Mouse (Mus musculus) small intestine, adult 2 months (tissue): Measurements from ENCODE around the gene Fiz1. TPM values are rescaled to one million over a fixed set of nuclear protein-coding genes. Genes with fewer than 3 reads are reported as not detected.
"Not testable (repeated sequence)": the region's sequence is repeated elsewhere in the genome, so short reads cannot be mapped to it uniquely, and the experiment has no call there.

Experiments used
- H3K27ac ChIP-seq: fragments of 200-500 bp; 2 replicates; pipeline ENCODE4 v1.5.1; 2012; ENCODE audit warnings: low read depth, low read length, control low read depth, inconsistent platforms; ENCODE audit not compliant: insufficient read depth
- H3K27me3 ChIP-seq: fragments of 200-500 bp; 2 replicates; pipeline ENCODE4 v1.6.1; 2012; ENCODE audit warnings: mild to moderate bottlenecking, moderate library complexity, low read length, inconsistent platforms; ENCODE audit not compliant: control insufficient read depth, insufficient read depth
- H3K36me3 ChIP-seq: fragments of 200-500 bp; 2 replicates; pipeline ENCODE4 v1.6.1; 2012; ENCODE audit warnings: mild to moderate bottlenecking, low read length, control low read depth, inconsistent platforms; ENCODE audit not compliant: control insufficient read depth, insufficient read depth
- H3K4me1 ChIP-seq: fragments of 200-500 bp; 2 replicates; pipeline ENCODE4 v1.6.1; 2012; ENCODE audit warnings: low read length, inconsistent platforms, mixed read lengths; ENCODE audit not compliant: control insufficient read depth, insufficient read depth, insufficient read length
- H3K4me3 ChIP-seq: fragments of 200-500 bp; 2 replicates; pipeline ENCODE4 v1.5.1; 2012; ENCODE audit warnings: low read depth, mild to moderate bottlenecking, control low read depth, inconsistent platforms, low read length, moderate library complexity
- CTCF ChIP-seq: fragments of 200-500 bp; IDR thresholded peaks from 2 replicates; pipeline ENCODE4 v1.5.1; 2012; ENCODE audit warnings: low read depth, mild to moderate bottlenecking, control low read depth, inconsistent platforms, low read length, moderate library complexity, mixed read lengths; ENCODE audit not compliant: insufficient replicate concordance, insufficient read length; ENCODE audit errors: extremely low read depth
- POLR2A ChIP-seq: fragments of 200-500 bp; IDR thresholded peaks from 2 replicates; pipeline ENCODE4 v1.6.1; 2012; ENCODE audit warnings: low read depth, mild to moderate bottlenecking, control low read depth, inconsistent platforms, low read length, moderate library complexity
- WGBS: fragments of 180-500 bp; shearing (Covaris S2); methylation state at CpG from one replicate; pipeline ENCODE4 v1.1.7; 2018; 5-methylcytosine and 5-hydroxymethylcytosine counted together
- polyA plus RNA-seq: library from polyadenylated mRNA; depleted of rRNA; stranded (reverse); fragments of >200 nt; gene quantifications from 2 replicates; pipeline ENCODE4 v1.2.3, GENCODE M21; 2012

Gene Fiz1
- polyA plus RNA-seq, 1 experiment, result 31.4 TPM

DNA sequence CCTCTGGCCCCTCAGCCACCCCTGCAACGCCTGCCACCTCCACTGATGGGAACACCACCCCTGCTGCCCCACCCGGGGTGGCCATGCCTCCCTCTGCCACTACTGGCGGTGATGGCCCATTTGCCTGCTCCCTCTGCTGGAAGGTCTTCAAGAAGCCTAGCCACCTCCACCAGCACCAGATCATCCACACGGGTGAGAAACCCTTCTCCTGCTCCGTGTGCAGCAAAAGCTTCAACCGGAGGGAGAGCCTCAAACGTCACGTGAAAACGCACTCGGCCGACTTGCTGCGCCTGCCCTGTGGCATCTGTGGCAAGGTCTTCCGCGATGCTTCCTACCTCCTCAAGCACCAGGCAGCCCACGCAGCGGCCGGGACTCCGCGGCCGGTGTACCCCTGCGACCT lies 15.4 kb upstream of the Fiz1 start:
- Histone ChIP-seq H3K36me3 (peaks cover 44% of the 10 kb centered on the region), H3K4me3 (no peak overlapping the region), H3K4me1 (no peaks in the 10 kb centered on the region), H3K27me3 (no peaks in the 10 kb centered on the region), H3K27ac (no peak overlapping the region)
- no peak for TF ChIP-seq POLR2A
- TF ChIP-seq CTCF, result no peak
- 97% methylated on average over 21 of the region's 21 CpGs for WGBS

DNA sequence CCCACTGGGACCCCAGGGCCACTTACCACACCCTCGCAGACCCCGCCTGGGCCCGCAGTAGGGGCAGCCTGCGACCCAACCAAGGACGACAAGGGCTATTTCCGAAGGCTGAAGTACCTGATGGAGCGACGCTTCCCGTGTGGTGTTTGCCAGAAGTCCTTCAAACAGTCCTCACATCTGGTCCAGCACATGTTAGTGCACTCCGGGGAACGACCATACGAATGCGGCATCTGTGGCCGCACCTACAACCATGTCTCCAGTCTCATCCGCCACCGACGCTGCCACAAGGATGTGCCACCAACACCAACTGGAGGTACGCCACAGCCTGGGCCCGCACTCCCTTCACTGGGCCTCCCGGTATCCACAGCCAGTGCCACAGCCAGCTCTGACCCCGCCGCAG lies 15.0 kb upstream of the Fiz1 start:
- no peaks in the 10 kb centered on the region for H3K4me1 ChIP-seq
- TF ChIP-seq POLR2A (no peak), CTCF (no peak)
- WGBS, result 97% methylated on average over 22 of the region's 22 CpGs
- H3K27ac ChIP-seq, result no peak overlapping the region
- no peak overlapping the region for H3K4me3 ChIP-seq
- peaks cover 44% of the 10 kb centered on the region for H3K36me3 ChIP-seq
- H3K27me3 ChIP-seq, result no peaks in the 10 kb centered on the region

DNA sequence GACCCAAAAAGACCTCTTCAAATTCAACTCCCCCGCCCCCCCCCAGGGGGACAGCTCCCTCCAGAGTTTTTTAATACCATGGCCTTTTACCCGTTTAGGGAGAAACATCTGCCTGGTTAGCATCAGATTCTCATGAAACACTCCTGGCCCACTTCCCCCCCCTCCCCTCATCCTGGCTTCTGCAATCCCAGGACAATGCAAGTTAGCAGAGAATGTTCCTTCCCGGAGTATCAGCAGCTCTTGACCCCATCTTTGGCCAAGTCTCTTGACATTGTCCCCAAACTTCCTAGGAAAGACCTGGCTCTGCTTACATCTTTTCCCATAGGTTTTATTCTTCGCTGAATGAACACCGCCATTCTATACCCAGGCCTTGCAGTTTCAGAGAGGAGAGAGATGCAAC lies 6.7 kb upstream of the Fiz1 start:
- Histone ChIP-seq H3K4me3 (peak overlapping the region; percentile 72; the same call in 1 of the 2 replicates), H3K27me3 (no peaks in the 10 kb centered on the region), H3K4me1 (peaks cover 4% of the 10 kb centered on the region; the same call in 1 of the 2 replicates), H3K36me3 (peaks cover 18% of the 10 kb centered on the region), H3K27ac (no peak overlapping the region)
- WGBS, result 46% methylated on average over 5 of the region's 5 CpGs
- TF ChIP-seq POLR2A (no peak), CTCF (no peak)

DNA sequence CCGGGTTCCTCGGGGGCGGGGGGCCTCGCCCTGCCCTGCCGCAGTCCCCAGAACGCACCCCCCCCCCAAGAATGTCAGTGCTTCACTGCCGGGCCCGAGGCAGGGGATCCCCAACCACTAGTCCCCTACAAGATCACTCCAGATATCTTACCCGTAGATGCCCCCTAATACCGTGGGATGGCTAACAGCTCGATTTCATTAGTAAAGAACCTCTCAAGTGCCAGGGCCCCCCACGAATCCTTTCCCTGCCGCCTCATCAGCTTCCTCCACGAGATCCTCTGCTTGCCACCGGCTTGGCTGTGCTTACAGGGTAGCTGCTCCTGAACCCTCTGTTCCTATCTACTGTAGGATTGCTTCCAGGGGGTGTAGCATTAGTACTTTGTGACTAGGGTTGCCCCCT lies 6.2 kb upstream of the Fiz1 start:
- Histone ChIP-seq H3K4me3 (peak overlapping the region; percentile 72), H3K27ac (peak overlapping the region; percentile 49), H3K27me3 (no peaks in the 10 kb centered on the region), H3K4me1 (peaks cover 4% of the 10 kb centered on the region; the same call in 1 of the 2 replicates), H3K36me3 (peaks cover 18% of the 10 kb centered on the region)
- 0% methylated on average over 15 of the region's 15 CpGs for WGBS
- TF ChIP-seq POLR2A (no peak), CTCF (no peak)

DNA sequence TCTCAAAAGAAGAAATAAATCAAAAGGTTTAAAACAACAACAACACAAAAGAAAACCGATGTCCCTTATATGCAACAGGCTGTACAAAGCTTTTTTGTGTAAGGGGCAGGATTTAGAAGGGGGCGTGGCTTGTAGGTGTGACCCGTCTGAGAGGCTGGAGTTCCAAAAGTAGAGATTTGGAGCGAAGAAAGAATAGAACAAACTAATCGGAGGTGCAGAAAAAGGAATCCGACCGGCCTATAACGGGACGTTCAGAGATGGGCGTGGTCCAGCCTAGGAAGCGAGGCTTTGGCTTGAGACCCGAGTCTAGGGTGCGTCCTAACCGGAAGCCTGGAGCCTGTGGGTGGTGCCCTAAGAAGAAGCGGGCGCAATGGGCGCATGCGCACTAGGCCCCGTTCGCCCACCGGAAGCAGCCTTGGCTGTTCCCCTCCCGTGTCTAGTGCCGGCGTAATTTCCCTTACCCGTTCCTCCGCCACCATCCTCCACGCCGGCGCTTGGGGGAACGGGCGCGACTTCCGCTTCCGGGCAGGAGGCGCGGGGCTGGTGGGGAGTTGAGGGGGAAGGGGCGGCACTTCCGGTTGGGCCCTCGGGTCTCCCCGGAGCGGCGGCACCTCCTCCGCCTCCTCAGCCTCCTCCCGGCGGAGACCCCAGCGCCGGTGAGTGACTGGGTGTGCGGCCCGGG lies 5.6 kb upstream of the Fiz1 start, which contains the start of the genes Zfp865 and Ccdc106:
Zfp865 (plus strand) TSS at position 377 of the 682 bp plus-strand sequence.
Ccdc106 (plus strand) TSS at position 554 of the 682 bp plus-strand sequence.
- Histone ChIP-seq H3K4me3 (peak within 1 kb of the TSS; percentile 72), H3K27ac (peak within 1 kb of the TSS; percentile 92), H3K27me3 (no peaks in the 10 kb centered on the region), H3K36me3 (peaks cover 18% of the 10 kb centered on the region), H3K4me1 (peaks cover 4% of the 10 kb centered on the region; the same call in 1 of the 2 replicates)
- WGBS, result under 1% methylated on average over 49 of the region's 49 CpGs
- TF ChIP-seq CTCF (no peak), POLR2A (peak; percentile 83)

DNA sequence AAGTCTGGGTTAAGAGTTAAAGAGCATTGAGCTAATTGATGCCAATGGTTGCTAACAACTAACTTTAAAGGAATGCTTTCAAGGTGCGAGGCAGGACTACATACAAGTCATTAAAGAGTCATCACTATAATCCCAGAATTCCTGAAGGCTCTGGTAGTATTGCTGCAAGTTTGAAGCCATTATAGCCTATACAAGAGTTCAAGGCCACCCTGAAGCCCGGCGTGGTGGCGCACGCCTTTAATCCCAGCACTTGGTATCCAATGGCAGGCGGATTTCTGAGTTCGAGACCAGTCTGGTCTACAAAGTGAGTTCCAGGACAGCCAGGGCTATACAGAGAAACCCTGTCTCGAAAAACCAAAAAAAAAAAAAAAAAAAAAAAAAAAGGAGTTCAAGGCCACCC lies 5.1 kb upstream of the Fiz1 start:
- H3K4me3 ChIP-seq, result 0 out of 2 replicates have a peak overlapping the region, but pooled peaks have one; percentile 17
- not testable (repeated sequence) for H3K27me3 ChIP-seq, H3K4me1 ChIP-seq
- WGBS, result 12% methylated on average over 8 of the region's 8 CpGs
- peaks cover 18% of the 10 kb centered on the region for H3K36me3 ChIP-seq
- H3K27ac ChIP-seq, result peak overlapping the region; percentile 92; the same call in 1 of the 2 replicates

DNA sequence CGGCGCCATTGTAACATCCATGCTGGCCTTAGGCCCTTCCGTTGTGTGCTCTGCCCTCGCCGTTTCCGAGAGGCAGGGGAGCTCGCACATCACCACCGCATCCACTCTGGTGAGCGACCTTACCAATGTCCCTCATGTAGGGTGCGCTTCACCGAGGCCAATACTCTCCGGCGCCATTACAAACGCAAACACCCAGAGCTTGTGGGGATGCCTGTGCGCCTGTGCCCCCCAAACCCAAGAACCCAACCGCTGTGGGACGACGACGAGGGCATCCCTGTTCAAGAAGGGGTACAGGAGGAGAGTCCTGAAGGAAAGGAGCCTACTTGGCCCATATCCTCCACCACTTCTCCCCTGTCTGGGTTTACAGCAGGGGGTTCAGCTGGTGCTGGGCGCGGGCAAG lies 3.4 kb upstream of the Fiz1 start:
- peaks cover 4% of the 10 kb centered on the region; the same call in 1 of the 2 replicates for H3K4me1 ChIP-seq
- WGBS, result 96% methylated on average over 21 of the region's 21 CpGs
- H3K4me3 ChIP-seq, result no peak overlapping the region
- TF ChIP-seq CTCF, result no peak
- TF ChIP-seq POLR2A, result no peak
- H3K27ac ChIP-seq, result no peak overlapping the region
- H3K36me3 ChIP-seq, result peaks cover 16% of the 10 kb centered on the region
- H3K27me3 ChIP-seq, result no peaks in the 10 kb centered on the region
